Mouse (Mus musculus) right cerebral cortex, postnatal 10 days (tissue): ENCODE data around the gene Gpx2.
"Not testable (repeated sequence)": the region's sequence is repeated elsewhere in the genome, so short reads cannot be mapped to it uniquely, and the experiment has no call there.

ENCODE experiments used
- DNase-seq, 2 experiments: peaks; one replicate each; pipeline ENCODE4 v3.0.0; 2021; ENCODE audit warnings: low spot score in 2 of 2

Gene Gpx2

DNA sequence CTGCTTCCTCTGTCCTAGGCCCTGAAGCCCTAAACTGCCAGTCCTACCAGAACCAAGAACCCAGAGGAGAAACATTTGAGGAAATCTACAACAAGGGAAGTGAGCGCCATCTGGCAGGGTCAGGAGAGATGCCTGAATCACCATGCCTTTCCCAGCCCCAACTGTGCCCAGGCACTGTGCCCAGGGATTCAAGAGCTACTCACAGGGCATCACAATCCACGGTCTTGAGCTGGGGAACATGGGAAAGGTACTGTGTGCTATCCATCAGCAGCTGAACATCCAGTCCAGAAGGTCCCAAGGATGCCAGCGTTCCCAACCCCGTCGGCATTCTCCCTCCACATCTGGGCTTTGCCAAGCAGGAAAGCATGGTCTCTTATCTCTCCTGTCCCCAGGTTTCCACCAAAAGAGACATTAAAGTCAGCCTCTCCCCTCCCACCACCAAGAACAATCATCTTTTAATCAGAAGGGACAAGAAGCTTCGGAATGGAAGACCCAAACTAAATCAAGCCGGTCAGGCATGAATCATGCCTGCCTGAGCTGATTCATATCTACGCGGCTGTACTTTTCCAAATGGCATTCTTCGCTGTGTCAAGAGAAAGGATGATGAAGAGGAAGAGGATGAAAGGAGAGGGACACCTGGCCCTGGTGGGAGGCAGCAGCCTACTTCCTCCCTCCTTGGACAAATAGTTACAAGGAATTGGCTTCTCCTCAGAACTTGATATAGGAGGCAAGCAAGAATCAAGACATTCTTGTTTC lies 9.9 kb upstream of the Gpx2 start:
- DNase-seq, result no peak

DNA sequence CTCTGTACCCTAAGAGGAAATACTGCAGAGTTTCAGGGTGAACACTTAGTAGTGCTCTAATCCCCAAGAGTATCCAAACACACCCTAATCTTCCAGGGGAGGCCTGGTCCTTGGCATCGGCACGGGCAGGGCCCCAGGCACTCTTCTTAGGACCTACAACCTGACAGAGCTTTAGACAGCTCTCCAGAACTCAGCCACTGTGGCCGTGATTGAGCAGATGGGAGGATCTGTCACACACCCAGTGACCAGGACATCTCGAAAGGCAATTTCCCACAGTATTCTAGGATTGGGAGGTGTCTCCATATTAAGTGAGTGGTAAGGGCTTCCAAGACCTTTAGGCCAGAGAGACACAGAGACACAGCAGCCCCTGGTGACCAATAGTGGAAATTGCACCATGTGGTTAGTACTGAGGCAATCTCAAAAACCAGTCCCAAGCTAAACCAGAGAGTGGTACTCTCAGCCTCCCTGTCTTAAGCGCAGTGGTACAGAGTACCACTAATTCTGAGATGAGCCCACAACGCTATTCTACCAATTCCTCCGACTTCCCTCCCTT lies 8.4 kb upstream of the Gpx2 start:
- peak in 1 of 2 experiments; percentile 63 for DNase-seq

DNA sequence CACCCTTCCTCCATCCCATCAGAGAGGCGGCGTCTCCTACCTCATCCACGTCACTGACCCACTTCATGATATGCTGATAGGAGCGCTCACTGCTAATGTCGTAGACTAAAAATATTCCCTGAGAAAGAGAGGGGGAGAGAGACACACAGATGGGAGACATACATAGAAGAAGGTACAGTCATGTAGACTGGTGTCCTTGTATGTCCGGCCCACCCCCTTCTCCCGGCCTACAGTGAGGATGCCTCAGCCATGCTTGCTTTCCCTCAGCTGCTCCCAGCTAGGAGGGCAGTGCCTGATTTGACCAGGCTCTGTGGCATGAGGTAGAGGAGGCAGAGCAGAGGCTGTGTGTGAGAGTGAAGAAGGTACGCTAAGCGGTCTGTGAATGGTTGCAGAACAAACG lies 7.7 kb upstream of the Gpx2 start:
- peak in 1 of 2 experiments; percentile 63 for DNase-seq

DNA sequence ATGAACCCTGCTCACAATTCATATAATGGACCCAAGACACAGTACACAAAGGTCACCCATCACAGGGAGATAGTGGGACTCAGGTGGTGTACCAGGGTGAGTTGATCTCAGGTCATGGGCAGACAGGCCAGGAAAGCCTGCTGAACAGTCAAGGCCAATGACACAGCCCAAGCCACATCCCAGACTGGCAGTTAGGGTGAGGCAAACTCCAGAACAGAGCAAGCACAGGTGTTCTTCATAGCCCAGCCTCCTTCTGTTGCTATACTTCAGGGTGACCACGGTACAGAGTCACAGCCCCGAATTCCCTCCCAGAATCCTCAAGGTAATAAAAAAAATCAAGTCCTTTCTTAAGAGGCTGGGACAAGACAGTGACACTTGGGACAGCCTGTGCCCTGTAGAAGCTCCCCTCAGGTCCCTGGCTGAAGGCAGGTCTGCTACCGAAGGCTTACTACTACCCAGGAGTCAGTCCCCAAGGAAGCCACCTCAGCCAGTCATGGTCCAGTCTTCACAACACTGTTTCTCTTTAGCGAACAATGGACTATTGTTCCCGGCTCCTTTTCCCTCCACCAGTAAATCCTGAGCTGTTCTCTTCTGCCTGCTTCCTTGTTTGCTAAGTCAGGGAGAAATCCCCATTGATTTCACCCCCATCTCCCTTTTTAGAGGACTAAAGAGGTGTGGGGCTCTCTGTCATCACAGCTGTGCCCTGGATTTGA lies 2.8 kb upstream of the Gpx2 start:
- no peak for DNase-seq

DNA sequence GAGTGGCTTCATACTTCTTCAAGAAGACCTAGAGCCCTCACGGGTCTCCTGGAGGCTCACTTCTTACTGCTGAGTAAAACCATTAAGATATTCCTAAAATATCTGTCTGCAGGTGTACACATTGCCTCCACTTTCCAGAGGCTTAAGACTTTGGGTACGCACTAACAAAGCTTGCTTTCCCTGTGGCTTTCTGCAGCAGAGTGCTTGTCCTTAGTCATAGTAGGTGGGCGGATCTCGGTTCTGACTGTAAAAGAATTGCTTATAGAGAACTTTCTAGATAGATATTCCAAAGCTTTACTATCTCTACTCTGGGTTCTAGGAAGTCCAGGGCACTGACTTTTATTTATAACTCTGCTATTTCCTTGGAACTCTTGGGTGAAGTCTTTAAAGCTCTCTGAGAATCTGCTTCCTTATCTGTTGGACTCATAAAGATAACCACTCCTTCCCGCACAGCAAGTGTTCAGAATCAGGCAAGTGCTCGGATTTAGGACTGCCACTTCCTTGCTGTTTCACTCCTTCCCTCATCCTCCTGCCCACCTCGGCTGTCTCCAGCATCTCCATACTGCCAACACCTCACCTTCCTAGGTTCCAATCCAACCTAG lies 1.7 kb upstream of the Gpx2 start:
- no peak for DNase-seq

DNA sequence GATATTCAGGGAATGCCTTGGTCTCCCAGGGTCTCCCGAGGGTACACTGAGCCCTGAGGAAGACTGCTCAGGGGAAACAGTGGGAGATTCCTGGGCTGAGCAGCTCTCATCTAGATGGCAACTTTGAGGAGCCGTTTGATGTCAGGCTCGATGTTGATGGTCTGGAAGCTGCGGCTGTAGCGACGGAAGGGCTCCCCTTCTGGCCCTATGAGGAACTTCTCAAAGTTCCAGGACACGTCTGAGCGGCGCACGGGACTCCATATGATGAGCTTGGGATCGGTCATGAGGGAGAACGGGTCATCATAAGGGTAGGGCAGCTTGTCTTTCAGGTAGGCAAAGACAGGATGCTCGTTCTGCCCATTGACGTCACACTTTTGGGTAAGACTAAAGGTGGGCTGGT lies 2.8 kb downstream of the Gpx2 start:
- DNase-seq, result not testable (repeated sequence)

DNA sequence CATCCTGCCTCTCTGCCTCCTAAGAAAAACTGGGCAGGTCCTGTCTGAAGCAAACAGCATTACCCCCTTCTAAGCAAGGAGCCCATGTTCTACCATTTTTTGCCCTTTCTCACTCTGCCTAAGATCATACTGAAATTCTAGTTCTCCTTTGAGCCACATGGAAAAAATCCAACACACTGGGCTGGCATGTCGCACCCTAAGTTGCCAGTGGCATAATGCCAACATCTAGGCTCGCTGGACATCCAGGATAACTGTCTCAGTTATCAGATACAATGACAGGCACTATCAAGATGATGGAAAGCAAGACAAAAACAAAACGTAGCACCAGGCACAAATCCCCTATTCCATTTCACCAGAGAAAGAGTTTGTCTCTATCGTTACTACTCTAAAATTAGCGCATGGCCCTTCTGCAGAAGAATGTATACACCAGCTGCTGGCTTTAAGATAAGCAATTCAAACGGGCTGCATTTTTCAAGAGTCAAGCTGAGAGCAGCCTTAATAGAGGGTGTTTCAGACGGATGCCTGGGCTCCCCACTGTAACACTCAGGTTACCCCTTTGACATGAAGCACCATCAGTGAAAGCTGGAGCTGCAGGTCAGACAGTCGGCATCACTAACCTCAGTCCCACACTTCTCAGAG lies 4.8 kb downstream of the Gpx2 start:
- no peak for DNase-seq

DNA sequence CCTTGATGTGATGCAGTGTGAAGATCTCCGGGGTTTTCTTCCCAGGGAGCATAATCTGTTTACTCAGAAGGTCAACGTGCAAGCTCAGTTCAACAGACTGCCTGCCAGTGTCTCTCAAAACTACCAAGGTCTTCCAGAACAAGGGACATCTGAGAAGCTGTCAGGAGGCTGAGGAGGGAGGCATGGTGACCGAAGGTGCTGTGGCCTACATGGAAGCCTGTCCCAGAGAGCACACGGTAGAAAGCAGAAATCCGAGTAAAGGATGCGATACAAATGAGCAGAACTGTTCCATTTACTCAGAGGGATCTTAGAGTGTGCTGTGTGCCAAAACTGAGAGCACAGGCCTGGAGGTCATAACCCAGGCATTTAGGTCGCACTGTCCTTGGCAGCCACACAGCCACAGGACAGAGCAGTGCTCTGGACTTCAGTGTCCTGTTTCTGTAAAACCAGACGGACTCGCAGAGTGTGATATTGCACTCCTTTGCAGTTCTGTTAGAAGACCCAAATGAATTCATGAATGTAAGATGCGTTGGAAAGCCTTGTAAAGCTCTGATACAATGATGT lies 11.2 kb downstream of the Gpx2 start:
- no peak for DNase-seq

DNA sequence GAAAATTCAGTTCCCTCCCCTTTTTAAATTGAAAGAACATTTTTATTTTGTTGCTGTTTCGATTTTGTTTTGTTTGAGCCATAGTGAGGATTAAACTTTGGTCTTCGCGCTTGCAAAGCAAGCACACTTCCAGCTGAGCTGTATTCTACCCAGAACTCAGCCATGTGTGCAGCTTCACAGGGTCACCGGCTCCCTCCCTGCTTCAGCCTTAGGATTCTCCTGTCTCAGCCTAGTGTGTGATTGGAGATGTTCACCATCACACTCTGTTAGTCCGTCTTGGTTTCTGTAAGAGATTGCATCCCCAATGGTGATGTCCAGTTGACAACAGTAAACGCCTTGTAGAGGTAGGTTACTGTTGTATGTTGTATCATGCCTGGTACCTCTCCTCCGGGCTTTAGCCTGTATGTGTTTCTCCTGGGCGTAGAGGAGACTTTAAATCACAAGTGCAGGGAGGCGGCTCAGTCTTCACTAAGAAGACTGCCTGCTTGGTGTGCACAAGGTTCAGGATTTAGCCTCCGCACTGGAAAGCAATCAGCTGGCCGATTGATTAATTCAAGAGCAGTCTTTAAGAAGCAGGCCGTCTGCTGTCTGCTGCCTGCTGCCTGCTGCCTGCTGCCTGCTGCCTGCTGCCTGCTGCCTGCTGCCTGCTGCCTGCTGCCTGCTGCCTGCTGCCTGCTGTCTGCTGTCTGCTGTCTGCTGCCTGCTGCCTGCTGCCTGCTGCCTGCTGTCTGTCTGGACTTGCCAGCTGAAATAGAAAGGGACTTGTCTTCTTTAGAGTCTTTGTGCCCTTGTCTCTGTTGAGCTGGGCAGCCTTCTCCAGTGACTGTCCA lies 14.5 kb downstream of the Gpx2 start:
- peak in 1 of 2 experiments; percentile 56 for DNase-seq

DNA sequence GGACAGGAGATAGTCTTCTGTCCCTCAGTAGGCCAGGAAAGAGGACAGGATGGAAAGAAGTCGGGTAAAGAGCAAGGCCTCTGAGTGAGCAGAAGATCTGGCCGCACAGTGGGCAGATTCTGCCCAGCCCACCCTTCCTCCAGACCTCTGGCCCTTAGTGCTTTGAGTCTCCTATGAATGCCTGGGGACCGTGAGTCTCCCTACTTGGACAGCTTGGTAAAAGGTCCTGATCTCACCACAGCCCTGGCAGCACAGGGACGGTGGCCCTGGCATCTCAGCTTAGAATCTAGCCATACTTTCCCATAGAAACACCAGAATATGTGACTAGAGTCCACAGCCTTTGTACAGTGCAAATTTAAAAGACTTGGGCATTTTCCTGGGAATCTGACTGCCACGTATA lies 15.4 kb downstream of the Gpx2 start:
- no peak for DNase-seq

DNA sequence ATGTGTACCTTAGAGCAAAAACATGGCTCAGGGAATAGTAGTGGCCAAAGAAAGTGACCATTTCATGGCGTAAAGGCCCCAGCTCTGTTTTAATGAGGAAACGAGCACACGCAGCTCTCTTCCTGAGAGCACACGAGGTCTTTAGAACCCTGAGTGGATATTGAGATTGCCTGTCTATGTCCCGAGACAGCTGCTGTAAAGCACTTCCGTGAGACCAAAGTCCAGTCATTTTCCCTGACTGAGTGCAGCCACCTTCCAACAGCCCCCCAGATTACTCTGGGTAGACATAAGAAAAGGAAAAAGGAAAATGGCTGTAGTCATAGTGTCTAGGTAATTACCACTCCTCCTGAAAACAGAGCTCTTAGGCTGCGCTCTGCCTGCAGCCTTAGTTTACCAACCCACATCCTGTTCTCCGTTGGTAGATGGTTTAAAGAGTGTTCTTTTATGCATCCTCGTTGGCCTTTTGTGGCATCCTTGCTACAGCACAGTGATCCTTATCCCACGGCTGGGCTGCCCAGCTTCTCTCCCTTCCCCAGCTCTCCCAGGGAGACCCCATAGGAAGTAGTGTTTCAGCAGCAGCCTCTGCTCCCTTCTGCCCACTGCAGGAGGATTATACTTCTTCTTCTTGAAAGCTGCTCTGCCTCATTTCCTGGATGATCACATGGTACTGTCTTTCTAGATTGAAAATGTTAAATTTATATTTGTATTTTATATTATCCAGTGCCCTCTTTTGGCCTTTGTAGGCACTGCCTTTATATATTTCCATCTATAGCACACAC lies 16.9 kb downstream of the Gpx2 start:
- DNase-seq, result no peak

DNA sequence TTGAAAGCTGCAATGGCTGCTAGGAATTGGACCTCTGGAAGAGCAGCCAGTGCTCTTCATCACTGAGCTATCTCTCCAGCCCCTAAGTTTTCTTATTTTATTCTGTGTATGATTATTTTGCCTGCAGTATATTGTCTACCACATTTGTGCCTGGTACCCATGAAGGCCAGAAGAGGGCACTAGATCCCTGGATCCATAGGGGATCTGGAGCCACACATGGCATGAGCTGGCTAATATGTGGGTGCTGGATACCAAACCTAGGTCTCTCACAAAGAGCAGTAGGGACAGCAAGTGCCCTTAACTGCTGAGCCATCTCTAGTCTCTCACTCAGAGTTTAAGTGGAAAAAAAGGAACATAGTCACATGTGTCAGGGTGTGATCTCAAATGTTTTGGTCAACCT lies 17.5 kb downstream of the Gpx2 start:
- DNase-seq, result no peak

DNA sequence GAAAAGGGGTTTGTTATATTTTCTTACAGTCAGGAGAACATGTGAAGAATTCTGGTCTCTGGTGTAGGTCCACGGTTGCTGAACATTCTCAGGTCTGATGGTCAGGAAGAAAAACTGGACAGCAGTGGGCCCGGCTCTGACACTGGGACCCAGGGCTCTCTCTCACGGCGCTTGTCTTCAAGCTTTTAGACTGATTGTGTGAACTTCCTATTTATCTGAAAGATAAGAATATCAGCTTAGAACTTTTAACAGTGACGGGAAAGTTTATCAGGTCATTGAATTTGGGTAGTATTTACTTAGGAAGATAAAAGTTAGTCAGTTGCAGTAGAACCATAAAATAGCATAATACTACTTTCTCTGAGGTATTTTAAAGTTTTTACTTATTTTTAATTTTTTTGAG lies 18.5 kb downstream of the Gpx2 start:
- DNase-seq, result no peak

DNA sequence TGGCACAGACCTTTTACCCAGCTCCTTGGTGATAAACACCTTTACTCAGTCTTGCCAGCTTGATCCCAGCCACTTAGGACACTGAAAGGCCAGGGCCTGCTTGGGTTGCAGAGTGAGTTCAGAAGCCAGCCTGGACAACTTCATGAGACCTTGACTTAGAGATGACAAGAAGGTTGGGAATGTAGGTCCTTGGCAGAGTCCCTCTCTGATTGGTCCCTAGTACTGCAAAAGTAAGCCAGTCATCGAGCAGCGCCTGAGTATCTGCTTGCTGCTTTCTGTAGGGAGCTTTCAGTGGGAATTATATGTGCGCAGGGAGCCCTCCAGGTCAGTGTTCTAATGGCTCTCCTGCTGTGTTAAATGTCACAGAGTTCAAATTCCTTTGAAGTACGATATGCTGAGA lies 20.2 kb downstream of the Gpx2 start:
- DNase-seq, result no peak

DNA sequence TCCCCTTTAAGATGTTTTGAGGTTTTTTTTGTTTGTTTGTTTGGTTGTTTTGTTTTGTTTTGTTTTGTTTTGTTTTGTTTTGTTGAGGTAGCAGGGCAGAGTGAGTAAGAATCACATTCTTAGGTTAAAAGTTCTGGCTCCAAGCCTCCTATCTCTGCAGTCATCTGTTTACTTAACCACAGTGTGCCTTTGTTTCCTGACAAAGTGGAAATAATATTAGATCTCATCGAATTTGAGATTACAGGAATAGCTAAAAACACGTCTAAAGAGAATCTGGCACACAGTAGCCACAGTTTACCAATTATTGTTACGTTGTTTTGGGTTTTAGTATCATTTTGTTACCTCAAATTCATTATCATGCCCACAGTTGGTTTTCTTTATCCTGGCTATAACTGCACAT lies 20.7 kb downstream of the Gpx2 start:
- DNase-seq, result no peak

DNA sequence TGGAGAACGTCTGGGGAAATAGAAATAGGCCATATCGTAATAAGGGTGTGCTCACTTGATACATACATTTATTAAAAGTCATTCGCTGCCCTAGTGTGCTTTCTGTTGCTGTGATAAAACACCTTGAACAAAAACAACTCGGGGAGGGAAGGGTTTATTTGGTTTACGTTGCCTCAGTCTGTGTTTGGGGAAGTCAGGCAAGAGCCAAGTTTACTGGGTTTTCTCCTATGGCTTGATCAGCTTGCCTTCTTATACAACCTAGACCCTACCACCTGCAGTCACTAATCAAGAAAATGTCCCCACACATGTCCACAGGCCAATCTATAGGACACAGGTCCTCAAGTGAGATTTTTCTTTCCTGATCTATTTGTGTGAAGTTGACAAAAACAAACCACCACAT lies 23.8 kb downstream of the Gpx2 start:
- DNase-seq, result no peak

DNA sequence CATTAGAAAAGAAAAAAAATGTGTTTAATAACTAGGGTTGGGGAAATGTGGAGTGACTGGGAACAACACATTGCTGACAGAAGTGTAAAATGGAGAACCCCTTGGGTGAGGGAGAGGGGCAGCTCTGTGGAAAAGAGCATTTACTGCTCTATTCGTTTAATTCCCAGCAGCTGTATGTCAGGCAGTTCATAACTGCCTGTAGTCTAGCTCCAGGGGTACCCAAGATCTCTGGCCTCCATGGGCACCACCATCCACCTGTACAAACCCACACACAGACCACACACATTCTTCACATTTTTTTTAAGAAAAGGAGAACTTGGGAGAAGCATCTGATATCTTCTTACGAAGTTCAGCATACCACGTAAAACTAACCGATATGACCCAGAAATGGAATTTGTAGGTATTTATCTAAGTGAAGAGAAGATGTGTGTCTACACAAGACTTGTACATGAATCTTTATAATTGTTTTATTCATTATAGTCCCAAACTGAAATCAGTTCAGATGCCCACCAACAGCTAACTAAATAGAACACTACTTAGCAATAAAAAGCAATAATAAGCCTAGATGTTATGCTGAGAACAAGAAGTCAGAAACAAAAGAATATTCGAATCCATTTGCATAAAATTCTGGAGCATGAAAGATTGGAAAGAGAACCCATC lies 24.4 kb downstream of the Gpx2 start:
- DNase-seq, result no peak

DNA sequence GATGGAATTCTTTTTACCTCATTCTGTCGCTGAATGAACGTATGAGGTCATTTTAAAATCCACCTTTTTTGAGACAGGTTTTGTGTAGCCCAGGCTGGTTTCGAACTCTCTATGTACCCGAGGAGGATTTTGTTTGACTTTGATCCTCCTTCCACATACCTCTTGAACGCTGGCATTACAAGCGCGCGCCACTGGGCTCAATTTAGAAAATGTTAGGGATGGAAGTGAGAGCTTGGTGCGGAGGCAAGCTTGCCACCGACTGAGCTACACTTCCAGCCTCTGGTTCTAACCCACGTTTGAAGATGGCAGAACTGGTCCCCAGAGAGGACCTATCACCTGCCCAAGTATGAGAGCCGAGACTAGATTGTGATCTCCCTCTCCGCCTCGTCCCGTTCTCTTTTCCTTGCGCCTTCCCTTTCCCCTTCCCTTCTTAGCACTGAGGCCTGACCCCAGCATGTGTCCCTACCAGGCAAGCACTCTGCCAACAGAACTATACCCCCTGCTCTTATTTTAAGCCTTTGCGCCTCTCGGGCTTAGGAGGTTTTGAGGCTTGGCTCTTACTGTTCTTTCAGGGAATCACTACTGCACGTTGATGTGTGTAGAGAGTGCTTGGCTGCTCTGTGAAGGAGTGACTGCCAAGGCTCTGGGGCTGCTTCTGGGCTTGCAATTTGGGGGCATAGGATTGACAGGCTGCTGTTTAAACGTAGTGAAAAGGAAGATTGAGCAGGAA lies 29.3 kb downstream of the Gpx2 start:
- DNase-seq, result peak; percentile 42 to 57

DNA sequence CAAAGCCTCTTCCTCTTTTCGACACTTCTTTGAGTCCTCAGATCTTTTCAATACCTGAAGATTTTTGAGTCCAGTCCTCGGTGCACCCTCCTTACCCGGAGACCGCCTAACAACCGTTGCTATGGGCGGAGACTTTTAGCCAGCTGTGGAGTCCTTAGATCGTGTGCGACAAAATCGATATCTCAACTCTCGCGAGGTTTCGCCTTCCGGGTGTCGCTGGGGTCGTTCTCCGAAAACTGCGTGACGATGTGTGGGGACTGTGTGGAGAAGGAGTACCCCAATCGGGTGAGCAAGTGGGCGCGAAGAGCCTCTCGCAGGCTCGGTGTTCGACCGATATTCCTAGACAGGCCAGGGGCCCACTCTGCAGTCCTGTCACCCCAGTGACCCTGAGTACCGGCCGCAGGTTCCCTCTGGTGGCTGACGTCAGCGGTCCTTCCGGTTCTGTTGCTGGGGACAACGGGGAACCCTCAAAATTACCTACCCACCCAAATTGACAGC lies 30.0 kb downstream of the Gpx2 start, which contains the start of the genes Churc1 and Fntb:
Gene Churc1 (plus strand): TSS at position 185 of the 498 bp plus-strand sequence.
Gene Fntb (plus strand): TSS at position 236 of the 498 bp plus-strand sequence.
- DNase-seq, result peak; percentile 95 to 96
